Mouse (Mus musculus) small intestine, adult 2 months (tissue): ENCODE results near the gene Cic. TPM values are rescaled to one million over a fixed set of nuclear protein-coding genes. Genes with fewer than 3 reads are reported as not detected.

Experiments used
- H3K27ac ChIP-seq: fragments of 200-500 bp; 2 replicates; pipeline ENCODE4 v1.5.1; 2012; ENCODE audit warnings: low read depth, low read length, control low read depth, inconsistent platforms; ENCODE audit not compliant: insufficient read depth
- H3K27me3 ChIP-seq: fragments of 200-500 bp; 2 replicates; pipeline ENCODE4 v1.6.1; 2012; ENCODE audit warnings: mild to moderate bottlenecking, moderate library complexity, low read length, inconsistent platforms; ENCODE audit not compliant: control insufficient read depth, insufficient read depth
- H3K36me3 ChIP-seq: fragments of 200-500 bp; 2 replicates; pipeline ENCODE4 v1.6.1; 2012; ENCODE audit warnings: mild to moderate bottlenecking, low read length, control low read depth, inconsistent platforms; ENCODE audit not compliant: control insufficient read depth, insufficient read depth
- H3K4me1 ChIP-seq: fragments of 200-500 bp; 2 replicates; pipeline ENCODE4 v1.6.1; 2012; ENCODE audit warnings: low read length, inconsistent platforms, mixed read lengths; ENCODE audit not compliant: control insufficient read depth, insufficient read depth, insufficient read length
- H3K4me3 ChIP-seq: fragments of 200-500 bp; 2 replicates; pipeline ENCODE4 v1.5.1; 2012; ENCODE audit warnings: low read depth, mild to moderate bottlenecking, control low read depth, inconsistent platforms, low read length, moderate library complexity
- CTCF ChIP-seq: fragments of 200-500 bp; IDR thresholded peaks from 2 replicates; pipeline ENCODE4 v1.5.1; 2012; ENCODE audit warnings: low read depth, mild to moderate bottlenecking, control low read depth, inconsistent platforms, low read length, moderate library complexity, mixed read lengths; ENCODE audit not compliant: insufficient replicate concordance, insufficient read length; ENCODE audit errors: extremely low read depth
- POLR2A ChIP-seq: fragments of 200-500 bp; IDR thresholded peaks from 2 replicates; pipeline ENCODE4 v1.6.1; 2012; ENCODE audit warnings: low read depth, mild to moderate bottlenecking, control low read depth, inconsistent platforms, low read length, moderate library complexity
- WGBS: fragments of 180-500 bp; shearing (Covaris S2); methylation state at CpG from one replicate; pipeline ENCODE4 v1.1.7; 2018; 5-methylcytosine and 5-hydroxymethylcytosine counted together
- polyA plus RNA-seq: library from polyadenylated mRNA; depleted of rRNA; stranded (reverse); fragments of >200 nt; gene quantifications from 2 replicates; pipeline ENCODE4 v1.2.3, GENCODE M21; 2012

Gene Cic
- polyA plus RNA-seq, 1 experiment, result 65.6 TPM

GRCm38 (mm10) chr7:25266180-25266962, 1.1 kb upstream of the Cic start:
- Histone ChIP-seq H3K4me1 (peaks cover 7% of the 10 kb centered on the region), H3K4me3 (no peak overlapping the region), H3K27me3 (no peaks in the 10 kb centered on the region), H3K27ac (no peak overlapping the region), H3K36me3 (peaks cover 3% of the 10 kb centered on the region)
- 84% methylated on average over 8 of the region's 8 CpGs for WGBS
- TF ChIP-seq POLR2A, result no peak
- TF ChIP-seq CTCF, result no peak

GRCm38 (mm10) chr7:25267751-25268463, 403 bp downstream of the Cic start:
- peaks cover 7% of the 10 kb centered on the region for H3K4me1 ChIP-seq
- H3K27me3 ChIP-seq, result no peaks in the 10 kb centered on the region
- H3K27ac ChIP-seq, result peak overlapping the region; percentile 95
- peak overlapping the region; percentile 88 for H3K4me3 ChIP-seq
- peaks cover 17% of the 10 kb centered on the region for H3K36me3 ChIP-seq
- under 1% methylated on average over 33 of the region's 33 CpGs for WGBS
- no peak for TF ChIP-seq CTCF
- TF ChIP-seq POLR2A, result no peak

- H3K36me3 ChIP-seq, result peaks cover 17% of the 10 kb centered on the region
- H3K4me1 ChIP-seq, result peaks cover 10% of the 10 kb centered on the region
- 4% methylated on average over 7 of the region's 7 CpGs for WGBS
- H3K27ac ChIP-seq, result peak overlapping the region; percentile 59
- TF ChIP-seq CTCF (no peak), POLR2A (no peak)
- peak overlapping the region; percentile 88 for H3K4me3 ChIP-seq
- H3K27me3 ChIP-seq, result no peaks in the 10 kb centered on the region
Measured at GRCm38 (mm10) chr7:25268588-25268987, 1.1 kb downstream of the Cic start.

DNA sequence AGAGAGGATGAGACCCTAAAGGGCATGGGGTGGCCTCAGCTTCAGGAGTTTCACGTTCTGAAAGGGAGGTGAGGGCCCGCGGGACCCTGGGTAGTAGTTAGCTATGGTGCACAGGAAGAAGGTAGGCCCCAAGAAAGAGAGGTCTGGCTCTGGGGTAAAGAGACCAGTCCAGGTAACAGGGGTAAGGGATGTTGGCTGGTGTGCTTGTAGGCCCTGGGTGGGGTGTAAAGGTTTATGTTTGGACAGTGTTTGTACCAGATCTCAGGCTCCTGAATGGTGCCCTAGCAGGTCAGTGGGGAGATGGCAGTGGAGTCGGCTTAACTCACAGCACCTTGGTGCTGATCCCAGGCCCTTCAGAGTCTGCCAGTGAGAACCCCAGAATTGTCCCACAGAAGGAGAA, 1.5 kb downstream of the Cic start:
- Histone ChIP-seq H3K4me3 (peak overlapping the region; percentile 88), H3K27ac (peak overlapping the region; percentile 59; the same call in 1 of the 2 replicates), H3K36me3 (peaks cover 17% of the 10 kb centered on the region), H3K4me1 (peaks cover 10% of the 10 kb centered on the region), H3K27me3 (no peaks in the 10 kb centered on the region)
- TF ChIP-seq CTCF (no peak), POLR2A (no peak)
- WGBS, result 16% methylated on average over 4 of the region's 4 CpGs

DNA sequence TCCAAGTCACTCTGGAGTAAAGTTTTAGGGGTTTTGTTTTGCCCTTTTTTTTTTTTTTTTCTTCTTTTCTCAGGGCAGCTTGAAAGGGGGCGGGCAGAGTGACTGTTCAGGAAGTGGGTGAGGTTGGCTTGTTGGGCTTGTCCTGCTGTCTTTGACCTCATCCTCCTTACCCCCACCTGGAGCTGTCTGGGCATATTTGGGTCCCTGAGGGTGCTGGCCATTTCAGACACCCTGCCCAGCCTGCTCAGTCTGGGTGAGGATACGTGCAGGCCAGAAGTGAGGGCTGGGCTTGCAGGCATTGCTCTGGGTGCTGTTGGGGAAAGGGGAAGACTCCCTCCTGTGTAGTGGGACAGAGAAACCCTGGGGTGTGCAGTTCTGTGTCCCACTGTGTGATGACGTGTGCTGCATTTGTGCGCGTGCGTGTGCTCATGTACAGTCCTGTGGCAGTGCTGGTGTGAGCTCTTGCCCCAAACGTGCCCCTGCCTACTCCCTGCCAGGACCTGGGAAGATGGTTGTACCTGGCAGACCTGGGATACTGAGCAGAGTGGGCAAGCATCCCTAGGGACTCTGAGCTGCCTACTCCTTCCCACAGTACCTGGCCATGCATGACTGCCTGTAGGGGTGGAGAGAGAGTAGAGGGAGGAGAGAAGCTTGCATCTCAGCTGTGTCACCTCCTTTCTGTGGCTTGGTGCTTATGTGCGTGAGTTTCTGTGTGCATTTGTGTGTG, 2.2 kb downstream of the Cic start:
- no peak for TF ChIP-seq CTCF
- Histone ChIP-seq H3K27ac (peak overlapping the region; percentile 59), H3K4me1 (peaks cover 10% of the 10 kb centered on the region)

GRCm38 (mm10) chr7:25270652-25271633, 3.4 kb downstream of the Cic start:
- Histone ChIP-seq H3K36me3 (peaks cover 17% of the 10 kb centered on the region), H3K27ac (no peak overlapping the region), H3K27me3 (no peaks in the 10 kb centered on the region), H3K4me3 (no peak overlapping the region), H3K4me1 (peaks cover 20% of the 10 kb centered on the region)
- TF ChIP-seq CTCF (no peak), POLR2A (no peak)
- 93% methylated on average over 35 of the region's 35 CpGs for whole genome bisulfite sequencing

More for the DNA sequence above, 2.2 kb downstream of the Cic start:
- WGBS, result 70% methylated on average over 8 of the region's 8 CpGs
- H3K36me3 ChIP-seq, result peaks cover 17% of the 10 kb centered on the region
- no peaks in the 10 kb centered on the region for H3K27me3 ChIP-seq
- H3K4me3 ChIP-seq, result peak overlapping the region; percentile 13; the same call in 1 of the 2 replicates
